Mouse (Mus musculus): ENCODE measurements around the gene Dmpk. TPM values are rescaled to one million over a fixed set of nuclear protein-coding genes. Genes with fewer than 3 reads are reported as not detected.
"Not testable (repeated sequence)": the region's sequence is repeated elsewhere in the genome, so short reads cannot be mapped to it uniquely, and the experiment has no call there.

Dmpk gene
- polyA plus RNA-seq, 1 experiment from 2014 or later: 27.1 TPM

GRCm38 (mm10) chr7:19055108-19055507 lies 28.5 kb upstream of the Dmpk start:
- no peak overlapping the region for H3K27ac ChIP-seq
- H3K9me3 ChIP-seq: no peaks in the 10 kb centered on the region
- no peak overlapping the region for H3K4me2 ChIP-seq
- no peak overlapping the region for H3K4me3 ChIP-seq
- 90% methylated on average over 8 of the region's 8 CpGs for WGBS
- H3K36me3 ChIP-seq: peaks cover 22% of the 10 kb centered on the region
- H3K27me3 ChIP-seq: no peaks in the 10 kb centered on the region
- ATAC-seq (ENCODE audit: borderline replicate concordance, extremely low read depth, low FRiP score, low TSS enrichment): no peak
- no peaks in the 10 kb centered on the region for H3K4me1 ChIP-seq
- H3K9ac ChIP-seq: no peak overlapping the region

DNA sequence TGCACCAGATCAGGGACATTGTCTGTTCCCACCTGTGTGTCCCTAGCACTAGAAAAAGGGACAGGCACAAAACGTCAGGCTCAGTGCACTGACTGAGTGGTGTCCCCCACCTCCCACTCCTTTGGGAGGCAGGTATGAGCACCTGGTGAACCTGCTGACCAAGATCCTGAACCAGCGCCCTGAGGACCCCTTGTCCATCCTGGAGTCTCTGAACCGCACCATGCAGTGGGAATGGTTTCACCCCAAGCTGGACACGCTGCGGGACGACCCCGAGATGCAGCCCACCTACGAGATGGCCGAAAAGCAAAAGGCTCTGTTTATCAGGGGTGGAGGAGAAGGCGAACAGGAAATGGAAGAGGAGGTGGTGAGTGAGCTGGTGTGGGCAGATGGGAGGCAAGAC lies 26.2 kb upstream of the Dmpk start:
- 66% methylated on average over 10 of the region's 10 CpGs for whole genome bisulfite sequencing
- ATAC-seq (ENCODE audit: borderline replicate concordance, extremely low read depth, low FRiP score, low TSS enrichment): no peak
- Histone ChIP-seq H3K27ac (no peak overlapping the region), H3K27me3 (no peaks in the 10 kb centered on the region), H3K36me3 (peaks cover 4% of the 10 kb centered on the region; the same call in 1 of the 2 replicates), H3K4me3 (no peak overlapping the region), H3K9me3 (no peaks in the 10 kb centered on the region), H3K4me2 (no peak overlapping the region), H3K4me1 (no peaks in the 10 kb centered on the region), H3K9ac (no peak overlapping the region)

DNA sequence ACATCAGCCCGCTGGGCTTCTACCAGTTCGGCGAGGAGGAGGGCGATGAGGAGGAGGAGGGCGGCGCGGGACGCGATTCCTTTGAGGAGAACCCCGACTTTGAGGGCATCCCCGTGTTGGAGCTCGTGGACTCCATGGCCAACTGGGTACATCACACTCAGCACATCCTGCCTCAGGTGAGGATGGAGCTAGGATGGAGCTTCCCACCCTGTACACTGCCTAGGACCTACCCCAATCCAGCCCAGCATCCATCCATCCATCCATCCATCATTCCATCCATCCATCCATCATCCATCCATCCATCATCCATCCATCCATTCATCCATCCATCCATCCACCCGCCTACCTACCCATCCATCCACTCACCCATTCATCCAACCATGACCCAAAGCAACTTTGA lies 17.8 kb upstream of the Dmpk start:
- WGBS: 45% methylated on average over 13 of the region's 13 CpGs
- Histone ChIP-seq H3K27ac (no peak overlapping the region), H3K4me1 (no peaks in the 10 kb centered on the region), H3K4me2 (peak overlapping the region; percentile 16; the same call in 1 of the 2 replicates), H3K9me3 (no peaks in the 10 kb centered on the region), H3K27me3 (peaks cover 36% of the 10 kb centered on the region), H3K9ac (no peak overlapping the region), H3K4me3 (no peak overlapping the region), H3K36me3 (no peaks in the 10 kb centered on the region)
- no peak for ATAC-seq (ENCODE audit: borderline replicate concordance, extremely low read depth, low FRiP score, low TSS enrichment)

- peaks cover 36% of the 10 kb centered on the region for H3K27me3 ChIP-seq
- no peak overlapping the region for H3K4me3 ChIP-seq
- H3K4me2 ChIP-seq: no peak overlapping the region
- WGBS: 41% methylated on average over 14 of the region's 14 CpGs
- H3K9me3 ChIP-seq: no peaks in the 10 kb centered on the region
- no peak overlapping the region for H3K27ac ChIP-seq
- ATAC-seq (ENCODE audit: borderline replicate concordance, extremely low read depth, low FRiP score, low TSS enrichment): no peak
- no peaks in the 10 kb centered on the region for H3K4me1 ChIP-seq
- no peaks in the 10 kb centered on the region for H3K36me3 ChIP-seq
- no peak overlapping the region for H3K9ac ChIP-seq
Measured at GRCm38 (mm10) chr7:19067063-19067462, 16.6 kb upstream of the Dmpk start.

DNA sequence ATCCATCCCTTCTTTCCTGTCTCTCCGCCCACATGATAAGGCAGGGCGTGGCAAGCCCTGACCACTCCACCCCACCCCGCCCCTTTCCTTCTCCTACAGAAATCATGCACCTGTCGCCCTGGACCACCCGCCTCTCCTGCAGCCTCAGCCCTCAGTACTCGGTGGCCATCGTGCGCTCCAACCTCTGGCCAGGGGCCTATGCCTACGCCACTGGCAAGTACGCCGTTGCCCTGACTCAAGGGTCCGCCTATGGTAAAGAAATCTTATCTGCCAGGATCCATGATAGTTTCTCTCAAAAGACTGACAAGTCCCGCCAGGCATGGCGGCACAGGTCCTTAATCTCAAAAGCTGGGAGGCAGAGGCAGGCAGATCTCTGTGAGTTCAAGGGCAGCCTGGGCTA lies 15.7 kb upstream of the Dmpk start:
- H3K9me3 ChIP-seq: no peaks in the 10 kb centered on the region
- H3K27me3 ChIP-seq: peaks cover 36% of the 10 kb centered on the region
- WGBS: 62% methylated on average over 13 of the region's 14 CpGs
- H3K36me3 ChIP-seq: no peaks in the 10 kb centered on the region
- no peak overlapping the region for H3K4me3 ChIP-seq
- H3K4me2 ChIP-seq: no peak overlapping the region
- no peak overlapping the region for H3K9ac ChIP-seq
- H3K4me1 ChIP-seq: no peaks in the 10 kb centered on the region
- no peak overlapping the region for H3K27ac ChIP-seq
- no peak for ATAC-seq (ENCODE audit: borderline replicate concordance, extremely low read depth, low FRiP score, low TSS enrichment)

GRCm38 (mm10) chr7:19068707-19069106 lies 14.9 kb upstream of the Dmpk start:
- ATAC-seq (ENCODE audit: borderline replicate concordance, extremely low read depth, low FRiP score, low TSS enrichment): no peak
- Histone ChIP-seq H3K27ac (no peak overlapping the region), H3K9me3 (no peaks in the 10 kb centered on the region), H3K4me3 (no peak overlapping the region), H3K4me1 (no peaks in the 10 kb centered on the region), H3K27me3 (peaks cover 36% of the 10 kb centered on the region), H3K4me2 (no peak overlapping the region), H3K36me3 (no peaks in the 10 kb centered on the region), H3K9ac (no peak overlapping the region)
- WGBS: 3% methylated on average over 2 of the region's 2 CpGs

DNA sequence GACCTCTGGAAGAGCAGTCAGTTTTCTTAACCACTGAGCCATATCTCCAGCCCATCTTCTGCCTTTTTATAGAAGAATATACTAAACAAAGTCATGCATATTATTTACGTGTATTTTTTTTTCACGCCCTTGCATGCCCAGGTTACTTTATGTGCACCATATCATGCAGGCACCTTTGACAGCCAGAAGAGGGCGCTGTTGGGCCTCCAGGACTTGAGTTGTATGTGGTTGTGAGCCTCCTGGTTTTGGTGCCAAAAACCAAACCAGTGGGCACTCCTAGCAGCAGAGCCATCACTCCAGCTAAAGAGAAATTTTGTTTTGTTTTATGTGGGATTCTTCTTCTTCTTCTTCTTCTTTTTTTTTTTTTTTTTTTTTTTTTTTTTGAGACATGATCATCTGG lies 14.1 kb upstream of the Dmpk start:
- no peaks in the 10 kb centered on the region for H3K9me3 ChIP-seq
- H3K27me3 ChIP-seq: peaks cover 31% of the 10 kb centered on the region
- H3K9ac ChIP-seq: no peak overlapping the region
- H3K36me3 ChIP-seq: no peaks in the 10 kb centered on the region
- no peak overlapping the region for H3K4me3 ChIP-seq
- H3K4me2 ChIP-seq: no peak overlapping the region
- no peak overlapping the region for H3K27ac ChIP-seq
- 48% methylated on average over 3 of the region's 3 CpGs for WGBS
- no peaks in the 10 kb centered on the region for H3K4me1 ChIP-seq
- ATAC-seq (ENCODE audit: borderline replicate concordance, extremely low read depth, low FRiP score, low TSS enrichment): no peak

DNA sequence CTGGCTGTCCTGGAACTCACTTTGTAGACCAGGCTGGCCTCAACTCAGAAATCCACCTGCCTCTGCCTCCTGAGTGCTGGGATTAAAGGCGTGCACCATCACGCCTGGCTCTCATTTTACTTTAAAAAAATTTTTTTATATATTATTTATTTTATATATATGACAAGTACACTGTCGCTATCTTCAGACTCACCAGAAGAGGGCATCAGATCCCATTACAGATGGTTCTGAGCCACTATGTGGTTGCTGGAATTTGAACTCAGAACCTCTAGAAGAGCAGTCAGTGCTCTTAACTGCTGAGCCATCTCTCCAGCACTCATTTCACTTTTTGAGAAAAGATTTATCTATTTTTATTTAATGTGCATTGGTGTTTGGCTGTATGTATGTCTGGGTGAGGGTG lies 12.6 kb upstream of the Dmpk start:
- not testable (repeated sequence) for ATAC-seq (ENCODE audit: borderline replicate concordance, extremely low read depth, low FRiP score, low TSS enrichment); H3K27ac ChIP-seq; H3K36me3 ChIP-seq; H3K9ac ChIP-seq; H3K4me3 ChIP-seq; H3K4me2 ChIP-seq; H3K4me1 ChIP-seq; H3K9me3 ChIP-seq
- WGBS: 48% methylated on average over 3 of the region's 3 CpGs
- peaks cover 15% of the 10 kb centered on the region for H3K27me3 ChIP-seq

GRCm38 (mm10) chr7:19073504-19073903 lies 10.1 kb upstream of the Dmpk start:
- Histone ChIP-seq H3K36me3 (peaks cover 7% of the 10 kb centered on the region; the same call in 1 of the 2 replicates), H3K9me3 (no peaks in the 10 kb centered on the region), H3K4me3 (no peak overlapping the region), H3K27ac (no peak overlapping the region), H3K4me1 (peaks cover 23% of the 10 kb centered on the region), H3K4me2 (no peak overlapping the region), H3K27me3 (no peaks in the 10 kb centered on the region), H3K9ac (no peak overlapping the region)
- 78% methylated on average over 9 of the region's 9 CpGs for WGBS
- no peak for ATAC-seq (ENCODE audit: borderline replicate concordance, extremely low read depth, low FRiP score, low TSS enrichment)

GRCm38 (mm10) chr7:19074494-19074893 lies 9.2 kb upstream of the Dmpk start:
- 88% methylated on average over 6 of the region's 6 CpGs for WGBS
- no peak for ATAC-seq (ENCODE audit: borderline replicate concordance, extremely low read depth, low FRiP score, low TSS enrichment)
- Histone ChIP-seq H3K9me3 (no peaks in the 10 kb centered on the region), H3K9ac (no peak overlapping the region), H3K4me1 (peaks cover 23% of the 10 kb centered on the region), H3K27me3 (no peaks in the 10 kb centered on the region), H3K4me2 (no peak overlapping the region), H3K4me3 (no peak overlapping the region), H3K27ac (no peak overlapping the region), H3K36me3 (peaks cover 17% of the 10 kb centered on the region; the same call in 1 of the 2 replicates)

GRCm38 (mm10) chr7:19075231-19075630 lies 8.4 kb upstream of the Dmpk start:
- H3K27me3 ChIP-seq: no peaks in the 10 kb centered on the region

GRCm38 (mm10) chr7:19075723-19076585 lies 7.7 kb upstream of the Dmpk start, which contains the start of gene Dmwd:
TSS of gene Dmwd (plus strand) at chr7:19076227.
- Histone ChIP-seq H3K4me2 (peak within 1 kb of the TSS; percentile 80), H3K9me3 (no peaks in the 10 kb centered on the region), H3K4me3 (peak within 1 kb of the TSS; percentile 95), H3K4me1 (peaks cover 23% of the 10 kb centered on the region), H3K27ac (peak within 1 kb of the TSS; percentile 88), H3K9ac (peak within 1 kb of the TSS; percentile 98), H3K36me3 (peaks cover 32% of the 10 kb centered on the region), H3K27me3 (no peaks in the 10 kb centered on the region)
- 1% methylated on average over 85 of the region's 91 CpGs for WGBS
- ATAC-seq (ENCODE audit: borderline replicate concordance, extremely low read depth, low FRiP score, low TSS enrichment): peak; percentile 99

More at GRCm38 (mm10) chr7:19075231-19075630, 8.4 kb upstream of the Dmpk start:
- Histone ChIP-seq H3K4me3 (peak overlapping the region; percentile 95), H3K9ac (no peak overlapping the region), H3K4me1 (peaks cover 23% of the 10 kb centered on the region), H3K27ac (no peak overlapping the region), H3K4me2 (peak overlapping the region; percentile 80), H3K9me3 (no peaks in the 10 kb centered on the region), H3K36me3 (peaks cover 24% of the 10 kb centered on the region)
- ATAC-seq (ENCODE audit: borderline replicate concordance, extremely low read depth, low FRiP score, low TSS enrichment): no peak
- WGBS: 50% methylated on average over 5 of the region's 5 CpGs
